Mouse (Mus musculus) midbrain, embryonic 16.5 days (tissue): ENCODE results near the gene Mpdz. TPM values are rescaled to one million over a fixed set of nuclear protein-coding genes. Genes with fewer than 3 reads are reported as not detected.

Experiments
- ATAC-seq: fragments of 200-750 bp; cut with Nextera tagmentation; 2 replicates; pipeline ENCODE4 v1.8.0; 2017; ENCODE audit warnings: moderate TSS enrichment
- H3K27ac ChIP-seq: fragments of 300-500 bp; sonication (generic); 2 replicates; pipeline ENCODE4 v1.5.1; 2014; ENCODE audit warnings: mild to moderate bottlenecking, low read length, mixed read lengths
- H3K27me3 ChIP-seq: fragments of 300-500 bp; sonication (generic); 2 replicates; pipeline ENCODE4 v1.6.1; 2014; ENCODE audit warnings: low read depth, low read length, mixed read lengths; ENCODE audit not compliant: control insufficient read depth, insufficient read depth
- H3K36me3 ChIP-seq: fragments of 300-500 bp; sonication (generic); 2 replicates; pipeline ENCODE4 v1.6.1; 2014; ENCODE audit warnings: mild to moderate bottlenecking, low read length, moderate library complexity, mixed read lengths; ENCODE audit not compliant: control insufficient read depth, insufficient read depth
- H3K4me1 ChIP-seq: fragments of 300-500 bp; sonication (generic); 2 replicates; pipeline ENCODE4 v1.6.1; 2014; ENCODE audit warnings: mild to moderate bottlenecking, low read length, mixed read lengths; ENCODE audit not compliant: control insufficient read depth, insufficient read depth
- H3K4me2 ChIP-seq: fragments of 300-500 bp; sonication (generic); 2 replicates; pipeline ENCODE4 v1.6.1; 2014; ENCODE audit warnings: mild to moderate bottlenecking, low read length, mixed read lengths
- H3K4me3 ChIP-seq: fragments of 300-500 bp; sonication (generic); 2 replicates; pipeline ENCODE4 v1.5.1; 2014; ENCODE audit warnings: low read depth, mild to moderate bottlenecking, low read length, moderate library complexity, mixed read lengths
- H3K9ac ChIP-seq: fragments of 300-500 bp; sonication (generic); 2 replicates; pipeline ENCODE4 v1.6.1; 2014; ENCODE audit warnings: low read depth, low read length, mixed read lengths
- H3K9me3 ChIP-seq: fragments of 300-500 bp; sonication (generic); replicated peaks from 2 replicates; pipeline ENCODE4 v1.6.1; 2014; ENCODE audit warnings: mild to moderate bottlenecking, low read length, mixed read lengths; ENCODE audit not compliant: control insufficient read depth, poor library complexity, severe bottlenecking
- WGBS: fragments of 180-500 bp; shearing (Covaris S2); extraction: QIAGEN DNeasy Blood & Tissue Kit; methylation state at CpG from one replicate; pipeline ENCODE4 v1.1.7; 2014; 5-methylcytosine and 5-hydroxymethylcytosine counted together
- polyA plus RNA-seq: library from polyadenylated mRNA; unstranded; fragments of >200 nt; fragmentation: Nextera tagmentation; extraction: Ambion mirVana; gene quantifications from 2 replicates; pipeline ENCODE4 v1.2.1, GENCODE M21; 2015

Mpdz gene
- polyA plus RNA-seq, 1 experiment from 2014 or later, result 12.1 TPM

- Histone ChIP-seq H3K9ac (no peak overlapping the region), H3K4me2 (no peak overlapping the region), H3K36me3 (no peaks in the 10 kb centered on the region), H3K9me3 (no peaks in the 10 kb centered on the region), H3K4me3 (no peak overlapping the region), H3K27me3 (no peaks in the 10 kb centered on the region), H3K4me1 (no peaks in the 10 kb centered on the region), H3K27ac (no peak overlapping the region)
- WGBS, result 53% methylated on average over 5 of the region's 5 CpGs
- ATAC-seq, result no peak
Observed at GRCm38 (mm10) chr4:81236227-81236626, 206.4 kb downstream of the Mpdz start.
